In the genomic region with DNA sequence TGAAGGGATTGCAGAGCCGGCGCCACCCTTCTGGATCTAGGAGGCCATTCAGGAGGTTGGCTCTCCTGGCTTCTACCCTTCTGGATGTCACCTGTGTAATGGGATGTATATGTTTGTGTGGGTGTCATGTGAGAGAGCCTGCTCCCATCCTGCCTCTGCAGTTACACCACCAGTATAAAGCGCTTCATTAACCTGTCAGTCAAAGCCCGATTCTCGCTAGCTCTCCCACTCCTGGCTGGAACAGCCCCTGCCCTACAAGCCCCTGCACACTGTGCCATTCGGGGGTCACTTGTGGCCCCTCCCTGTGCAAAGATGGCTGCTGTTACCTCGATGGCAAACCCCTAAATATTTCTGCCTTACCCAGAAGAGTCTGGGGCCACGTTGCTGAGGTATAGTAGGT, we compare ENCODE assay signal across 17 mouse cellular contexts.
"Had no signal": no experiment of that assay in that cellular context is flagged by ENCODE, and none has a peak within 500 bp of the region (broad histone marks: within the 10 kb centered on the region; RNA-seq: fewer than 3 reads in every experiment).

No protein-coding gene starts in this region.

- H3K4me3 ChIP-seq: midbrain, embryonic 10.5 days; midbrain, embryonic 12.5 days; myocyte; neural tube, embryonic 13.5 days had no signal

- H3K9me3 ChIP-seq: midbrain, embryonic 10.5 days; midbrain, embryonic 12.5 days; neural tube, embryonic 13.5 days had no signal

- H3K36me3 ChIP-seq: midbrain, embryonic 10.5 days; midbrain, embryonic 12.5 days; neural tube, embryonic 13.5 days had no signal

- H3K27ac ChIP-seq: midbrain, embryonic 10.5 days; midbrain, embryonic 12.5 days; neural tube, embryonic 13.5 days had no signal

- ATAC-seq: midbrain, embryonic 16.5 days had no signal

- H3K4me2 ChIP-seq: lung, embryonic 14.5 days; midbrain, embryonic 12.5 days; neural tube, embryonic 13.5 days had no signal

- H3K9ac ChIP-seq: lung, embryonic 14.5 days; midbrain, embryonic 12.5 days; neural tube, embryonic 13.5 days had no signal

- DNase-seq: lung, adult 18-20 months; lung, embryonic 14.5 days; lung, postnatal 10 days; lung, postnatal 4 days; midbrain, embryonic 14.5 days; right cerebral cortex, adult 18-20 months; right cerebral cortex, postnatal 25 days; right cerebral cortex, postnatal 4 days; spleen, adult 18-20 months; thymus, adult 18-20 months; thymus, postnatal 14 days; thymus, postnatal 36 days had no signal
